1 mouse cellular context compared by ENCODE assay signal in the genomic region with DNA sequence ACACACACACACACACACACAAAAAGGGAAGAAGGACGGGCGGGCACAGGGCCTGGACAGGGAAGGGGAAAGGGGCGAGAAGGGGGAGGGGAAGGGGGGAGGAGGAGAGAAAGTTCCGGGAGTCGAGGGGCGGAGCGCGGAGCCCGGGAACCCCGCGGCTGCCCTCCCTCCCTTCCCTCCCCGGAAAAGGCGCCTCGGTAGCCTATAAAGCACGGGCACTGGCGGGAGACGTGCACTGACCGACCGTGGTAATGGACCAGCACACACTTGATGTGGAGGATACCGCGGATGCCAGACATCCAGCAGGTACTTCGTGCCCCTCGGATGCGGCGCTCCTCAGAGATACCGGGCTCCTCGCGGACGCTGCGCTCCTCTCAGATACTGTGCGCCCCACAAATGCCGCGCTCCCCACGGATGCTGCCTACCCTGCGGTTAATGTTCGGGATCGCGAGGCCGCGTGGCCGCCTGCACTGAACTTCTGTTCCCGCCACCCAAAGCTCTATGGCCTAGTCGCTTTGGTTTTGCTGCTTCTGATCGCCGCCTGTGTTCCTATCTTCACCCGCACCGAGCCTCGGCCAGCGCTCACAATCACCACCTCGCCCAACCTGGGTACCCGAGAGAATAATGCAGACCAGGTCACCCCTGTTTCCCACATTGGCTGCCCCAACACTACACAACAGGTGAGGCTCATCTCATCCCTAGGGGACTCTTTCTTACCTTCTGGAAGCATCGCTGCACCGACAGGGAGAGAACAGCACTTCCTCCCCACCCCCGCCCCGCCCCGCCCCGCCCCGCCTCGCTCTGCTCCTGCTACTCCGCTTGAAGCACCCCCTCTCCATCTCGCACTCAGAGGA.
A peak's percentile ranks its signal among the peaks of the same experiment; 100 is the strongest.
TF ChIP-seq lines count a peak whose summit lies in the region.

A gene (plus strand): TSS at position 145 of the 854 bp plus-strand sequence.

TF ChIP-seq in CH12.LX, 34 proteins besides CTCF, POLR2A, EP300 and RAD21 (continued from another document):
- TF ChIP-seq TCF12 (IDR thresholded peaks at IDR 0.05; ENCODE audit: low read depth, low read length) (peak; percentile 94), ETS1 (conservative IDR thresholded peaks at IDR 0.05; ENCODE audit: low read depth, low read length) (no peak; the same call in none of the 2 replicates), MAZ (IDR thresholded peaks at IDR 0.05; ENCODE audit: low read depth, low read length) (peak; percentile 93), MAX (IDR thresholded peaks at IDR 0.05; ENCODE audit: low read length) (0 out of 2 replicates have a peak, but pooled peaks have one; percentile 39), HCFC1 (IDR thresholded peaks at IDR 0.05; ENCODE audit: low read depth, low read length) (no peak; the same call in none of the 2 replicates), JUND (conservative IDR thresholded peaks at IDR 0.05; ENCODE audit: low read depth, low read length) (no peak), IRF4 (IDR thresholded peaks at IDR 0.05; ENCODE audit: low read depth, low read length) (peak; percentile 59), PAX5 (IDR thresholded peaks at IDR 0.05; ENCODE audit: low read length) (no peak), TBP (conservative IDR thresholded peaks at IDR 0.05; ENCODE audit: low read depth, low read length) (peak; percentile 98), CHD2 (IDR thresholded peaks at IDR 0.05; ENCODE audit: low read length) (peak; percentile 70; the same call in 1 of the 2 replicates), JUN (IDR thresholded peaks at IDR 0.05; ENCODE audit: insufficient read depth, low read depth, low read length) (no peak), UBTF (IDR thresholded peaks at IDR 0.05; ENCODE audit: low read depth, low read length) (no peak; the same call in 1 of the 2 replicates), BHLHE40 (IDR thresholded peaks at IDR 0.05; ENCODE audit: low read depth, low read length) (peak; percentile 59; the same call in 1 of the 2 replicates), E2F4 (IDR thresholded peaks at IDR 0.05; ENCODE audit: insufficient replicate concordance, low read depth, low read length) (peak; percentile 60; the same call in 1 of the 2 replicates), SIN3A (IDR thresholded peaks at IDR 0.05; ENCODE audit: low read length) (peak; percentile 37)
TF ChIP-seq in CH12.LX: peak in this region for 16.
